Mouse (Mus musculus) bone marrow, adult 2 months (tissue): Measurements from ENCODE around the gene Has1. TPM values are rescaled to one million over a fixed set of nuclear protein-coding genes. Genes with fewer than 3 reads are reported as not detected.
"Not testable (repeated sequence)": the region's sequence is repeated elsewhere in the genome, so short reads cannot be mapped to it uniquely, and the experiment has no call there.

ENCODE experiments used
- H3K27ac ChIP-seq: fragments of 200-500 bp; 2 replicates; pipeline ENCODE4 v1.5.1; 2012; ENCODE audit warnings: low read depth, mild to moderate bottlenecking, control low read depth, inconsistent platforms, low read length; ENCODE audit not compliant: control insufficient read depth, poor library complexity, insufficient read depth
- H3K4me1 ChIP-seq: fragments of 200-500 bp; 2 replicates; pipeline ENCODE4 v1.6.1; 2011; ENCODE audit warnings: low read length; ENCODE audit not compliant: control insufficient read depth, insufficient read depth
- H3K4me3 ChIP-seq: fragments of 200-500 bp; replicated peaks from 2 replicates; pipeline ENCODE3; 2011; ENCODE audit warnings: mild to moderate bottlenecking, low read depth, low read length, control low read depth; ENCODE audit not compliant: control insufficient read depth
- CTCF ChIP-seq: fragments of 200-500 bp; IDR thresholded peaks from 2 replicates; pipeline ENCODE4 v1.5.1; 2011; ENCODE audit warnings: low read length, control low read depth; ENCODE audit not compliant: control insufficient read depth, insufficient read depth
- POLR2A ChIP-seq: fragments of 200-500 bp; IDR thresholded peaks from 2 replicates; pipeline ENCODE4 v1.6.1; 2011; ENCODE audit warnings: low read depth, mild to moderate bottlenecking, control low read depth, low read length, borderline replicate concordance; ENCODE audit not compliant: control insufficient read depth
- WGBS: fragments of 180-500 bp; shearing (Covaris S2); methylation state at CpG from one replicate; pipeline ENCODE4 v1.1.7; 2018; 5-methylcytosine and 5-hydroxymethylcytosine counted together
- polyA plus RNA-seq: library from polyadenylated mRNA; stranded (reverse); fragments of >200 nt; gene quantifications from 2 replicates; pipeline ENCODE4 v1.2.4, GENCODE M21; 2011; ENCODE audit warnings: low replicate concordance; ENCODE audit not compliant: missing spikeins, insufficient read depth, insufficient read length

The Has1 gene
- polyA plus RNA-seq, 1 experiment = 0.95 TPM

- TF ChIP-seq POLR2A (no peak), CTCF (no peak)
- 81% methylated on average over 1 of the region's 1 CpGs for WGBS
Measured at GRCm38 (mm10) chr17:17856612-17857011, 1.6 kb upstream of the Has1 start.

GRCm38 (mm10) chr17:17849906-17850712 lies 4.9 kb downstream of the Has1 start:
- H3K27ac ChIP-seq = no peak overlapping the region
- no peaks in the 10 kb centered on the region for H3K4me1 ChIP-seq
- H3K4me3 ChIP-seq = no peak overlapping the region
- no peak for TF ChIP-seq POLR2A
- no peak for TF ChIP-seq CTCF
- 45% methylated on average over 55 of the region's 55 CpGs for WGBS

More at GRCm38 (mm10) chr17:17856612-17857011, 1.6 kb upstream of the Has1 start:
- Histone ChIP-seq H3K4me1 (no peaks in the 10 kb centered on the region; the same call in 1 of the 2 replicates), H3K4me3 (no peak overlapping the region), H3K27ac (no peak overlapping the region)

- Histone ChIP-seq H3K27ac (no peak overlapping the region), H3K4me3 (no peak overlapping the region), H3K4me1 (no peaks in the 10 kb centered on the region)
- TF ChIP-seq CTCF = no peak
- TF ChIP-seq POLR2A = no peak
- 27% methylated on average over 2 of the region's 2 CpGs for WGBS
Measured at GRCm38 (mm10) chr17:17848988-17849387, 6.0 kb downstream of the Has1 start.

GRCm38 (mm10) chr17:17845187-17846027 lies 9.6 kb downstream of the Has1 start:
- TF ChIP-seq POLR2A (no peak), CTCF (0 out of 2 replicates have a peak, but pooled peaks have one; percentile 8)
- Histone ChIP-seq H3K4me3 (no peak overlapping the region), H3K4me1 (no peaks in the 10 kb centered on the region), H3K27ac (no peak overlapping the region)
- WGBS = 61% methylated on average over 10 of the region's 10 CpGs

GRCm38 (mm10) chr17:17844606-17845005 lies 10.4 kb downstream of the Has1 start:
- 70% methylated on average over 3 of the region's 3 CpGs for WGBS
- H3K27ac ChIP-seq, H3K4me3 ChIP-seq, H3K4me1 ChIP-seq: not testable (repeated sequence)

- 79% methylated on average over 27 of the region's 27 CpGs for WGBS
- Histone ChIP-seq H3K27ac (no peak overlapping the region), H3K4me1 (no peaks in the 10 kb centered on the region), H3K4me3 (no peak overlapping the region)
- no peak for TF ChIP-seq CTCF
- no peak for TF ChIP-seq POLR2A
Measured at GRCm38 (mm10) chr17:17843534-17844261, 11.3 kb downstream of the Has1 start.

GRCm38 (mm10) chr17:17840796-17841195 lies 14.2 kb downstream of the Has1 start:
- 79% methylated on average over 7 of the region's 7 CpGs for WGBS

GRCm38 (mm10) chr17:17839276-17839675 lies 15.7 kb downstream of the Has1 start:
- WGBS = 88% methylated on average over 2 of the region's 2 CpGs
- no peak overlapping the region for H3K4me3 ChIP-seq
- H3K4me1 ChIP-seq = no peaks in the 10 kb centered on the region
- TF ChIP-seq CTCF (no peak), POLR2A (no peak)
- no peak overlapping the region for H3K27ac ChIP-seq

More at GRCm38 (mm10) chr17:17840796-17841195, 14.2 kb downstream of the Has1 start:
- TF ChIP-seq POLR2A (no peak), CTCF (no peak)
- Histone ChIP-seq H3K27ac (no peak overlapping the region), H3K4me1 (no peaks in the 10 kb centered on the region), H3K4me3 (no peak overlapping the region)
